Mouse (Mus musculus) ES-Bruce4 (cell line): ENCODE measurements around the gene Plxna4.

Source experiments
- CTCF ChIP-seq: IDR thresholded peaks from one replicate; pipeline ENCODE4 v1.8.1; 2011; ENCODE audit warnings: low read depth, low read length
- EP300 ChIP-seq: IDR thresholded peaks from 2 replicates; pipeline ENCODE4 v1.6.1; 2011; ENCODE audit warnings: low read depth, low read length; ENCODE audit not compliant: insufficient read depth
- POLR2A ChIP-seq: IDR thresholded peaks from one replicate; pipeline ENCODE4 v1.8.1; 2011; ENCODE audit warnings: low read length; ENCODE audit not compliant: insufficient read depth

GRCm38 (mm10) chr6:32496109-32496508, 91.9 kb downstream of the Plxna4 start:
- no peak for TF ChIP-seq CTCF
- no peak for TF ChIP-seq EP300
- TF ChIP-seq POLR2A = no peak
